ENCODE assay signal across 8 mouse cellular contexts in the genomic region with DNA sequence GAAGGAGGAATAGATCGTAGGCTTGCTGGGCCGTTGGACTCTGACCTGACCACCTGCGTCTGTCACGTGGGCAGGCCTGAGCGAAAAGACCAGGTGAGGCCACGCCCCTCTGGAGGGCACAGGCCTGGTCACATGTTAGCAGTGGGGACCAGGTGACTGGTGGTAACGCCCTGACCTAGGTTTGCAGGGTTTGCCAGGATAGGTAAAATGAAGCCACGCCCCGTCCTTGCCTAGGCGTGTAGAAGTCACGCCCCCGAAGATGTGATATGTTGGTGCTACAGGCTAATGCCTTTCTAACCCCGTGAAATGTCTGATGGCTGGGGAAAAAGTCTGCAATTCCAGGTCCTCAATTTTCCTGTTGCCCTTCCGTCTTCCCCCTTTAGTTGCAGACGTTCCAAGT. TPM values are rescaled to one million over a fixed set of nuclear protein-coding genes. Genes with fewer than 3 reads are reported as not detected.
DNase-seq lines count a peak whose midpoint lies in the region; ATAC-seq lines count a peak whose summit lies in the region.

No protein-coding gene starts in this region.

- H3K4me2 ChIP-seq in lung, embryonic 15.5 days = peak overlapping the region; percentile 85
- peak overlapping the region; percentile 74 for H3K4me2 ChIP-seq in stomach, embryonic 15.5 days

- peak overlapping the region; percentile 62 for H3K9ac ChIP-seq in lung, embryonic 15.5 days
- H3K9ac ChIP-seq in stomach, embryonic 15.5 days = peak overlapping the region; percentile 53; the same call in 1 of the 2 replicates

- peak; percentile 69 for ATAC-seq in lung, embryonic 15.5 days (ENCODE audit: borderline replicate concordance, extremely low read depth, low FRiP score, low TSS enrichment)
- peak; percentile 74 for ATAC-seq in stomach, embryonic 15.5 days (ENCODE audit: insufficient read depth, low FRiP score, low read depth)

- H3K27ac ChIP-seq in lung, embryonic 15.5 days = peak overlapping the region; percentile 83
- peak overlapping the region; percentile 92 for H3K27ac ChIP-seq in stomach, embryonic 15.5 days

- peak overlapping the region; percentile 53 for H3K4me3 ChIP-seq in lung, embryonic 15.5 days
- peak overlapping the region; percentile 55 for H3K4me3 ChIP-seq in stomach, embryonic 15.5 days (replicated peaks)

- H3K27me3 ChIP-seq in lung, embryonic 15.5 days = peaks cover 6% of the 10 kb centered on the region; the same call in 1 of the 2 replicates
- H3K27me3 ChIP-seq in stomach, embryonic 15.5 days (replicated peaks) = no peaks in the 10 kb centered on the region

- H3K36me3 ChIP-seq in lung, embryonic 15.5 days = no peaks in the 10 kb centered on the region
- H3K36me3 ChIP-seq in stomach, embryonic 15.5 days = no peaks in the 10 kb centered on the region

- H3K4me1 ChIP-seq in lung, embryonic 15.5 days = peaks cover 25% of the 10 kb centered on the region
- peaks cover 13% of the 10 kb centered on the region for H3K4me1 ChIP-seq in stomach, embryonic 15.5 days

- peak; percentile 81 for DNase-seq in embryo, embryonic 10 days (ENCODE audit: low spot score)
- DNase-seq in embryo, embryonic 9.5 days (ENCODE audit: extremely low spot score) = no peak
- DNase-seq in ES-CJ7 (ENCODE audit: low read depth, low spot score) = peak; percentile 94
- peak; percentile 85 for DNase-seq in fat pad, adult 2 months (ENCODE audit: extremely low read depth, low read depth, low spot score)
- DNase-seq in kidney, adult 8-10 months = peak; percentile 95 to 96
- DNase-seq in adrenal gland, postnatal 25 days = no peak

- 1% methylated on average over 15 of the region's 15 CpGs for WGBS in lung, embryonic 15.5 days
- under 1% methylated on average over 15 of the region's 15 CpGs for WGBS in stomach, embryonic 15.5 days

- no peaks in the 10 kb centered on the region for H3K9me3 ChIP-seq in lung, embryonic 15.5 days
- no peaks in the 10 kb centered on the region for H3K9me3 ChIP-seq in stomach, embryonic 15.5 days

RNA-seq across cellular contexts. Expression of gene Hook2, which starts 0.4 kb away (rescaled TPM):
- polyA plus RNA-seq in lung, embryonic 15.5 days (2015; fragmentation: Nextera tagmentation; extraction: Ambion mirVana) = 23.2 and 23.9 TPM in 2 replicates
- polyA plus RNA-seq in stomach, embryonic 15.5 days (2015; fragmentation: Nextera tagmentation; extraction: Ambion mirVana) = 46.3 and 51.1 TPM in 2 replicates
- total RNA-seq in adrenal gland, postnatal 25 days (2021) = 7.7 and 10.8 TPM in 2 replicates

RNA-seq across cellular contexts. Expression of gene Junb, which starts 12.3 kb away (rescaled TPM):
- polyA plus RNA-seq in lung, embryonic 15.5 days (2015; fragmentation: Nextera tagmentation; extraction: Ambion mirVana) = 17.4 and 20.5 TPM in 2 replicates
- polyA plus RNA-seq in stomach, embryonic 15.5 days (2015; fragmentation: Nextera tagmentation; extraction: Ambion mirVana) = 33.4 and 49.6 TPM in 2 replicates
- 32.8 and 33.2 TPM in 2 replicates for total RNA-seq in adrenal gland, postnatal 25 days (2021)

RNA-seq across cellular contexts. Expression of gene Rnaseh2a, which starts 21.3 kb away (rescaled TPM):
- polyA plus RNA-seq in lung, embryonic 15.5 days (2015; fragmentation: Nextera tagmentation; extraction: Ambion mirVana) = 114 and 120 TPM in 2 replicates
- 112 and 113 TPM in 2 replicates for polyA plus RNA-seq in stomach, embryonic 15.5 days (2015; fragmentation: Nextera tagmentation; extraction: Ambion mirVana)
- total RNA-seq in adrenal gland, postnatal 25 days (2021) = 101 and 159 TPM in 2 replicates

RNA-seq across cellular contexts. Expression of gene Prdx2, which starts 21.4 kb away (rescaled TPM):
- polyA plus RNA-seq in lung, embryonic 15.5 days (2015; fragmentation: Nextera tagmentation; extraction: Ambion mirVana) = 727 and 733 TPM in 2 replicates
- 637 and 677 TPM in 2 replicates for polyA plus RNA-seq in stomach, embryonic 15.5 days (2015; fragmentation: Nextera tagmentation; extraction: Ambion mirVana)
- total RNA-seq in adrenal gland, postnatal 25 days (2021) = 496 and 624 TPM in 2 replicates

RNA-seq across cellular contexts. Expression of gene Gm49661, which starts 21.6 kb away (rescaled TPM):
- not detected in 2 replicates for polyA plus RNA-seq in lung, embryonic 15.5 days (2015; fragmentation: Nextera tagmentation; extraction: Ambion mirVana)
- polyA plus RNA-seq in stomach, embryonic 15.5 days (2015; fragmentation: Nextera tagmentation; extraction: Ambion mirVana) = not detected in 2 replicates
- 4.4 TPM in 1 of 2 replicates, not detected in the other for total RNA-seq in adrenal gland, postnatal 25 days (2021)

Comparison
In these comparisons a context has a peak if more than half of its experiments do, and no peak if none do; other contexts are left out.
1. DNase-seq: peak in embryo, embryonic 10 days (single experiment), ES-CJ7 (single experiment), fat pad, adult 2 months (single experiment) and kidney, adult 8-10 months (2 of 2); none in embryo, embryonic 9.5 days (single experiment) and adrenal gland, postnatal 25 days (single experiment).